Mouse (Mus musculus): Measurements from ENCODE around the gene Klhl25. TPM values are rescaled to one million over a fixed set of nuclear protein-coding genes. Genes with fewer than 3 reads are reported as not detected.
"Not testable (repeated sequence)": the region's sequence is repeated elsewhere in the genome, so short reads cannot be mapped to it uniquely, and the experiment has no call there.

The Klhl25 gene
- polyA plus RNA-seq, 1 experiment from 2014 or later = 23.4 TPM

- Histone ChIP-seq H3K4me1 (ENCODE audit: control insufficient read depth, insufficient read depth, low read length) (no peaks in the 10 kb centered on the region), H3K4me2 (ENCODE audit: low read length) (no peak overlapping the region), H3K9ac (replicated peaks; ENCODE audit: low read length) (no peak overlapping the region), H3K9me3 (ENCODE audit: control insufficient read depth, low read length) (no peaks in the 10 kb centered on the region), H3K36me3 (ENCODE audit: control insufficient read depth, insufficient read depth, low read length) (no peaks in the 10 kb centered on the region), H3K4me3 (replicated peaks; ENCODE audit: low read depth, low read length) (no peak overlapping the region), H3K27me3 (ENCODE audit: control insufficient read depth, insufficient read depth, low read length) (no peaks in the 10 kb centered on the region), H3K27ac (replicated peaks; ENCODE audit: low read depth, low read length) (no peak overlapping the region)
- whole genome bisulfite sequencing = 89% methylated on average over 4 of the region's 4 CpGs
- ATAC-seq (ENCODE audit: low FRiP score, low TSS enrichment) (no peak), DNase-seq (no peak)
Measured at GRCm38 (mm10) chr7:75917662-75918061, 69.6 kb downstream of the Klhl25 start.

DNA sequence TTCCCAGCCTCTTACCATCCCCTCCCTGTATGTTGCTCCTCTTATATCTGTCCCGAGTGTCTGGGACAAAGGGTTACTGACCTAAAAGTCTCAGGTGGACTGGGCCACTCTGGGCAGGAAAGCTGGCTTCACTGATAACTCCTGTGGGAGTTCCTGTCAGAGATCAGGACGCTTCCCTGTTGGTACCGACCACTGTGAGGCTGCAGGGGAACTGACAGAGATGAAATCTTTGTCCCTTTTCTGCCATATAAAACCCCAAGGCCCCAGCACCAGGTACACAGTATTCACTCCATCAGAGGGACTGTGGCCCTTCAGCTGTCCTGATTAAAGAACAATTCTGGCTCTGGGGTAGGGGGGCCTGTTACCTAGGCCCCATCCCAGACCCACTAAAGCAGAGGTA is 71.6 kb downstream of the Klhl25 start:
- not testable (repeated sequence) for H3K27me3 ChIP-seq (ENCODE audit: control insufficient read depth, insufficient read depth, low read length); H3K27ac ChIP-seq (replicated peaks; ENCODE audit: low read depth, low read length); H3K4me1 ChIP-seq (ENCODE audit: control insufficient read depth, insufficient read depth, low read length); H3K9ac ChIP-seq (replicated peaks; ENCODE audit: low read length); H3K9me3 ChIP-seq (ENCODE audit: control insufficient read depth, low read length); DNase-seq; ATAC-seq (ENCODE audit: low FRiP score, low TSS enrichment); H3K4me3 ChIP-seq (replicated peaks; ENCODE audit: low read depth, low read length); H3K4me2 ChIP-seq (ENCODE audit: low read length); H3K36me3 ChIP-seq (ENCODE audit: control insufficient read depth, insufficient read depth, low read length)
- 77% methylated on average over 3 of the region's 3 CpGs for WGBS
